Mouse (Mus musculus): ENCODE results near the gene Hist1h2ae.
"Not testable (repeated sequence)": the region's sequence is repeated elsewhere in the genome, so short reads cannot be mapped to it uniquely, and the experiment has no call there.

The Hist1h2ae gene

DNA sequence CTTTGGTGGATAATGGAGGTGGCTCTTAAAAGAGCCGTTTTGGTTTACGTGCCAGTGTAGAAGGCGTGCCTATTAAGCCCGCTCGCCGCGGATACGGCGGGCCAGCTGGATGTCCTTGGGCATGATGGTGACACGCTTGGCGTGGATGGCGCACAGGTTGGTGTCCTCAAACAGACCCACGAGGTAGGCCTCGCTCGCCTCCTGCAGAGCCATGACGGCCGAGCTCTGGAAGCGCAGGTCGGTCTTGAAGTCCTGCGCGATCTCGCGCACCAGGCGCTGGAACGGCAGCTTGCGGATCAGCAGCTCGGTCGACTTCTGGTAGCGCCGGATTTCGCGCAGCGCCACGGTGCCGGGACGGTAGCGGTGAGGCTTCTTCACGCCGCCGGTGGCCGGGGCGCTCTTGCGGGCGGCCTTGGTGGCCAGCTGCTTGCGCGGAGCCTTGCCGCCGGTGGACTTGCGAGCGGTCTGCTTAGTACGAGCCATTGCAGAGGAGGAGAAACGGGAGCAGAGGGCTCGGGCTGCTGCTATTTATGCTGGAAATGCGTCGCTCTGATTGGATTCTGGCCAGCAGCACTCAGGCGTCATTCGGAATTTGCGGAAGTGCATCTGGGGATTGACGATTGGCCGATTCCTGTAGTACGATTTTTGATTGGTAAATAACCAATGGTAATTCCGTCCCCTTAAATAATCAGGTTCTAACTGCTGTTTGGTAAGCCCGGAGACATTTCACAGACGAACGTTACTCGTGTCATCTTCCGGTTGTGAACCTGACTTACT, 8.9 kb downstream of the Hist1h2ae start, which contains the start of gene Hist1h3e:
Hist1h3e (minus strand) TSS at position 487 of the 777 bp plus-strand sequence.
- DNase-seq = peak; percentile 90

DNA sequence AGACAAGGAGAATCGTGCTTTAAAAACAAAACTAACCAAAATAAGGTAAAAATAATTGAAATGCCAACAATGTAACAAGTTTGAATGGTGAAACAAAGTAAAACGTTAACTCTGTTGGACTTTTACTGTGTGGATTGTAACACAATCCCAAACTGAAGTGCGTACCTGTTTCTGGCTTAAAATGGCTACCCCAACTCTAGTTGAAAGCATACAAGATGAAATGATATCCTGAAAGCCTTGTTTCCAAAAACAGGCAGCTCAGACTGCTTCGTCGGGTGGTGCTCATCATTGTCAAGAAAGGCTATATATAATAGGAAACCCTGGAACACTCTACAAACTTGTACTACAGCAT, 9.5 kb downstream of the Hist1h2ae start:
- DNase-seq = not testable (repeated sequence)

DNA sequence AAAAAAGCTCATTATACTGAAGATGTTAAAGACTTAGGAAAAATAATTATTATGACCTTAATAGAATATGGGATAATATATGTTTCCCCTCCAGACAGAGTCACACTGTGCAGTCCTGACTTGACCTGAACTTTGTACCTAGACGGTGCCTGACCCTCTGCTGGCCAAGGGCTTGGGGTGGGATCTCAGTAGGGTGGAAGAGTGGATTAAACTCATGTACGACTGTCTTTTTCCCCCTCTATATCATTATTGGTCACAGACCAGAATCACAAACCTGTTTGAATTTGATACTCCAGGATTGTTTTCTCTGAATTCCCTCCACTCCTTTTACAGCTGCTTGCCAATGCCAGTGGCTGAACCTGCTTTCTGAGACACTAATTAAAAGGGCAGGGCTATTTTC, 10.3 kb downstream of the Hist1h2ae start:
- not testable (repeated sequence) for DNase-seq

DNA sequence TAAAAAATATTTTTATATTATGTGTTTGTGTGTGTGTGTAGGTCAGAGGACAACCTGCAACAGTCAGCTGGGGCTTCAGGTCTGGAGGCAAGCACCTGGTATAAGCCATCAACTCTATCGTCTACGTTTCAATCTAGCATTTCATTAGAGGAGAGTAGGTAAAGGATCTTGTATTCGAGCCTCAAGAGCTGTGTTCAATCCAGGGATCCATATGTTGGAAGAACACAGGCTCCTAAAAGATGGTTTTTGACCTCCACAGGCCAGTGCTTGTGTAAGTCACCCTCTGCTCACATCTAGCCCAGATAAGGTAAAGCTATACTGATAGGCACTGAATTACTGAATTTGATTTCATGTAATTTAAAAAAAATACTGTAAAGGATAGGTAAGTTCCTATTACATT, 14.1 kb downstream of the Hist1h2ae start:
- no peak for DNase-seq

DNA sequence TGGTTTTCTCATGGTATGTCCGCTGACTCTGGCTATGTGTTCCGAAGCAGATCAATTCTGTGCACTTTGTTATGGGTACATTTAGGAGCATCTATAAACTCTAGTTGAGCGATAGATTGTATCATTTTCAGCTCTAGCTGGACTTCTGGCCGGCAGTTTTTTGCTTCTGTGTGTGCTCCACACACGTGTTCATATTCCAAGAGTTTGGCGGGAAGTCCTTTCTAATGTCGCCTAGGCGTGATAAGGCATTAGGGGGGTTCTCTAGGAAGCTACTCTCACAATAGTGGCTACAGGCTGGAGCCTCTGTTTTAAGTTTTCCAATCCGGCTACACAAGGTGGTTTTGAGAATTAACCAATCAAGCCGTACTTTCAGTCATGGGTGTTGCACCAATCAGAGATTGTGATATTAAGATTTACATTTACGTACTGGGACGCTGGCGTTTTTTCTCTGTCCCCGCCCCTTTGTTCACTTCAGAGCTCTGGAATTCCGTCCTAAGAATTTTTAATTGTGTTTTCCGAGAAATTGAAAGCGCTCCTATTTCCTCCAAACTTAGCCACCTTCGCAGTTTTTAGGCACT, 15.1 kb downstream of the Hist1h2ae start:
- peak; percentile 54 for DNase-seq

DNA sequence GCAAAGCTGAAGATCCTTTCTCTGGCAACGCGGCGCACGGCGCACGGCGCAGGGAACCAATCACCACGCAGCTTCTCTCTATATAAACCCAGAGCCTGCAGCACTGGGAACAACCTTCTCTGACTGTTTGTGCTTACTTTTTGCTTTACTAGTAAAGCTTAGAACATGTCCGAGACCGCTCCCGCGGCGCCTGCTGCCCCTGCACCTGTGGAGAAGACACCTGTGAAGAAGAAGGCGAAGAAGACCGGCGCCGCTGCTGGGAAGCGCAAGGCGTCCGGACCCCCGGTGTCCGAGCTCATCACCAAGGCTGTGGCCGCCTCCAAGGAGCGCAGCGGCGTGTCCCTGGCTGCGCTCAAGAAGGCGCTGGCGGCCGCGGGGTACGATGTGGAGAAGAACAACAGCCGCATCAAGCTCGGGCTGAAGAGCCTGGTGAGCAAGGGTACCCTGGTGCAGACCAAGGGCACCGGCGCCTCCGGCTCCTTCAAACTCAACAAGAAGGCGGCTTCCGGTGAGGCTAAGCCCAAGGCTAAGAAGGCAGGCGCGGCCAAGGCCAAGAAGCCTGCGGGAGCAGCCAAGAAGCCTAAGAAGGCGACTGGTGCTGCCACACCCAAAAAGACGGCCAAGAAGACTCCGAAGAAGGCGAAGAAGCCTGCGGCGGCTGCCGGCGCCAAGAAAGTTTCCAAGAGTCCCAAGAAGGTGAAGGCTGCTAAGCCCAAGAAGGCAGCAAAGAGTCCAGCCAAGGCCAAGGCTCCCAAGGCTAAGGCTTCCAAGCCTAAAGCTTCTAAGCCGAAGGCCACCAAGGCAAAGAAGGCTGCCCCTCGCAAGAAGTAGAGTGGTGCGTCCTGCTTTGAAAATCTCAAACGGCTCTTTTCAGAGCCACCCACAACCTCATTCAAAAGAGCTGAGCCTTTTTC, 15.8 kb downstream of the Hist1h2ae start:
- peak; percentile 65 for DNase-seq

DNA sequence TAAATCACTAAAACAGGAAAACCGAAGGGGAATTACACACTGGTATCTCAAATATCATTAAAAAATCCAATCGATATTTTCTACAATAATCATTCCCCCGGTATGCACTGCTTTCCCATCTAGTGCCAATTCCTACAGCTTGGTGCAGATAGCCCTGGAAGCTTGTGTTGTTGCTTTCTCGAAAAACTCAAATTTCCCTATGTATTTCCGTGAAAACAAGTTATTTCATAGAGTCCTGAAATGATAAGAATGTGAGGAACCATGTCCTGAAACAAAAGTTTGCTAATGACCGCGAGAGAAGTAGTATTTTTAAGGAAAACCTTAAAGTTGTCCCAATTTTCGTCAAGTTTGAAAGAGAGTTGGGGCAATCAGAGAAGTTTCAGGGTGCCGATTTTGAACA, 16.6 kb downstream of the Hist1h2ae start:
- no peak for DNase-seq

DNA sequence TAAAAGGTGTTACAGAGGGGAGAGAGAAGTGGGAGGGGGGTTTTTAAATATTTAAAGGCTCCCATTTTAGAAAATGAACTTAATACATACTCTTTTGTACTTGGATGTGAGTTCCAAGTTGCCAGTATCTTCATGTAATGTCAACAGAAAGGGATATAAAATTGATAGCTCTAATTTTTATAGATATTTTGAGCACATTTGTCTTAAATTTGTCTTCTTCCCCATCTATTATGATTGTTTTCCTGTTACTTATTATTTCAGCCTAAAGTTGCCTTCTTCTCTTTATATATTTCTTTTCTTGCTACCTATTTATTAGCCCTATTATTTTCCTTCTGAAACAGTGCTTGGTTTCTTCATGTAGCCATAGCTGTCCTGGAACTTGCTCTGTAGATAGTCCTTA, 18.1 kb downstream of the Hist1h2ae start, which contains the start of gene Hist1h1d:
Hist1h1d (plus strand) TSS at position 301 of the 400 bp plus-strand sequence.
- DNase-seq = no peak

DNA sequence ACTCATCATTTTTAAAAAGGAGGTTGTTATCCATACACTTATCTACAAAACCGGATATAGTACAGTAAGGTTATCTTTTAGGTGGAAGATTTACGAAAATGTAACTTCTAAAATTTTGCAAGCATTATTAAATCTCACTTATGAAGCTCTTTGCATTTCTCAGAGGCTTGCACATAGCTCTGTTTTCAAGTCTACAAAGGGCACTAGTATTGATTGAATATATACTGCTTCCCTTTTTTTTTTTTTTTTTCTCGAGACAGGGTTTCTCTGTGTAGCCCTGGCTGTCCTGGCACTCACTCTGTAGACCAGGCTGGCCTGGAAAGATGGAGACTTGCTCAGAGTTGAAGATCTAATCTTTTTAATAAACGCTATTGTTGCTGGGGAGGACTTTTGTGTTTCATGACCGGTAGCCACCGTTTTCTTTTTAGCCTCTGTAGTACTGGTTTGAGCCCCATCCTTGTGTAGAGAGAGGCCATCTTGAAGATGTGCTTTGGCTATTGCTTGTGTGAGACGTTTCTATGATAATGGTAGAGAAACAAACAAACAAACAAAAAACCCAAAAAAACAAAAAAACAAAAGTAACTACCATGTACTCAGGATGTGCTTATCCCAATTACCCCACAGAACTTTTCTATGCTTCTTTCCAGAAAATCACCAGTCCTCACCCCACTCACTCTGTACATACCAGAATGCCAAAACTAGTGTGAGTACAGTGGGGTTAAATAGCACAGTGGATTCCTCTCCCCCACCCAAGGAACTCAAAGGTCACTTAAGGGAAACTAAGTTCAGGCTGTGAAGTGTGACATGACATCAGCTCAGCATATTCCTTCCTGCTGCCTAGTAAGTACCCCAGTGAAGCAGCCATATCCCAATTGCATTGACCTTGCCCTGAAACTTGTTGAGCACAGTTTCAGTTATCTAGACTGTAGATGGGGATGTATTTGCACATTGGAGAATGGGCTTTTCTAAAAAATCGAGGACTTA, 18.8 kb downstream of the Hist1h2ae start:
- DNase-seq = no peak

DNA sequence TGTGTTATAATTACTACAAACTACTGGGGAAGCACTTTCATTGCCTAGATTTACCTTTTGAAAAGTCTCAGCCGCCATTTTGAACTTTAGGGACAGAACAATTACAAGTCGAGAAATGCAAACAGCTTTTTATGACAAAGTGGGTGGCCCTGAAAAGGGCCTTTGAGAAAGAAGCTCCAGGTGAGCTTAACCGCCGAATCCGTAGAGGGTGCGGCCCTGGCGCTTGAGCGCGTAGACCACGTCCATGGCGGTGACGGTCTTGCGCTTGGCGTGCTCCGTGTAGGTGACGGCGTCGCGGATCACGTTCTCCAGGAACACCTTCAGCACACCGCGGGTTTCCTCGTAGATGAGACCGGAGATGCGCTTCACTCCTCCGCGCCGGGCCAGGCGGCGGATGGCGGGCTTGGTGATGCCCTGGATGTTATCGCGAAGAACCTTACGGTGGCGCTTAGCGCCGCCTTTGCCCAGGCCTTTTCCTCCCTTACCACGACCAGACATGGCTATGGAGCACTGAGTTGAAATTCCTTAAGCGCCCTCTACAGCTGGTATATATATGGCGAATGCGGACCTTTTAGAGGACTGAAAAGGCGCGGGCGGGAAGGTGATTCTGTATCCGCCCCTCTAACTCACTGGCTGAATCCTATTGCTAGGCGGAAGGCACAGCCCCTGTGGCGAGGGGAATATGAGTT, 19.7 kb downstream of the Hist1h2ae start, which contains the start of gene Hist1h4f:
Hist1h4f (minus strand) TSS at position 503 of the 689 bp plus-strand sequence.
- DNase-seq = peak; percentile 86

DNA sequence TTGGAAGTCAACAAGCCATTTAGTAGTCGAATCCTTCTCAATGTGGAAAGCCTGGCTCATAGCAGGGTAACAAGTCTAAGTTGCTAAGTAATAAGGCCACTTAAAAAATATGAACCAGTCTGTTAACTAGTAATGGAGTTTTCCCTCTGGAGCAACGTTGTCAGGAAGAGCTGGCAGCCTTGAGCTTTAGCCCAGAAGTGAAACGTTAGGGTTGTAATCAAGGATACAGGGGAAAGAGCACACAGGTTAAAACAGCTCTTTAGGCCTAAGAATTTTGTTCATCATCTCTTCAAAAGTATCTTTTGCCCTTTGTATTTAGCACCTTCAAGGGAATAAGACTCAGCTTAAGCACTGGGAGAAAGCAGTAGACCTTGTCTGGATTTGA, 20.3 kb downstream of the Hist1h2ae start:
- no peak for DNase-seq

DNA sequence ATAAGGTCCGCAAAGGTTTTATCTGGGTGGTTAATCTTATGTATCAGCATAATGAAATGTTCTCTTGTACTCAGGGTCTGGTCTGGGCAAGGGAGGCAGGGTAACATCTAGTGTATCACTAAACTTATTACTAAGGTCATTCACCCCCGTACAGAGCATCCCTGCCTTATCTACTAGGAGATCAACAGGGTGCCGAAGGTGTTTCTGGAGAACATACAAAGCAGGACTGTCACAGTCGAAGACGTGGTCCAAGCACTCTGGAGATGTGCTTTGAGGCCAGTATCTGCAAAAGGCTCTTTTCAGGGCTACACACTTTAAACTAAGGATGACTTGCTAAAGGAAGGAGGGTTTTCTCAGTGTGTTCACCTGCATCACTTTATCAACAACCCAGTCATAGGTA, 24.3 kb downstream of the Hist1h2ae start:
- no peak for DNase-seq

DNA sequence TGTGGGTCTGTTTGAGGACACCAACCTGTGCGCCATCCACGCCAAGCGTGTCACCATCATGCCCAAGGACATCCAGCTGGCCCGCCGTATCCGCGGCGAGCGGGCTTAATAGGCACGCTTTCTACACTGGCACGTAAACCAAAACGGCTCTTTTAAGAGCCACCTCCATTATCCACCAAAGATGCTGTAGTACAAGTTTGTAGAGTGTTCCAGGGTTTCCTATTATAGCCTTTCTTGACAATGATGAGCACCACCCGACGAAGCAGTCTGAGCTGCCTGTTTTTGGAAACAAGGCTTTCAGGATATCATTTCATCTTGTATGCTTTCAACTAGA, 26.3 kb downstream of the Hist1h2ae start:
- not testable (repeated sequence) for DNase-seq

DNA sequence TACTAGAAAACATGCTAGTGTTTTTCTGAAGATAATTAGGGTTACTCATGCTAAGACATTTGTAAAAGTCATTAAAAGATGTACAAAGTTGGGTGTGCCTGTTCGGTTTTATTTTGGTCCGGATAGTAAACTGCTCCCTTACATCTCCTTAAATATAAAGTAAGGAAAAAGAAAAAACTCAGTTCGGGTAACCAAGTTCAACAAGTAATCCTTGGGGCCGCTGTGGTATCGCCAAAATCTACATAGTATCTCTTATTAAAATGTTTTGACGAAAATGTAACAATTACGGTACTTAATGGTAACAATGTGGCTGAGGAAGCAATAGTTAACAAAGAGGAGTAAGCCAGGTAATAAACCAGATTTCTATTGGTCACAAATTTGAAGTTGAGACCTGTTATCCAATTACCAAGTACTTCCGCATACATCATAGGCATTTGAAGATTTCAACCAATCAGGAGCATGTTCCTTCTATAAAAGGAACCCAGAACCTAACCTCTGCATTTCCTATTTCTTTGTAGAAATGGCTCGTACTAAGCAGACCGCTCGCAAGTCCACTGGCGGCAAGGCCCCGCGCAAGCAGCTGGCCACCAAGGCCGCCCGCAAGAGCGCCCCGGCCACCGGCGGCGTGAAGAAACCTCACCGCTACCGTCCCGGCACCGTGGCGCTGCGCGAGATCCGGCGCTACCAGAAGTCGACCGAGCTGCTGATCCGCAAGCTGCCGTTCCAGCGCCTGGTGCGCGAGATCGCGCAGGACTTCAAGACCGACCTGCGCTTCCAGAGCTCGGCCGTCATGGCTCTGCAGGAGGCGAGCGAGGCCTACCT, 26.8 kb downstream of the Hist1h2ae start, which contains the start of gene Hist1h3f:
Hist1h3f (plus strand) TSS at position 88 of the 822 bp plus-strand sequence.
- peak; percentile 68 for DNase-seq

DNA sequence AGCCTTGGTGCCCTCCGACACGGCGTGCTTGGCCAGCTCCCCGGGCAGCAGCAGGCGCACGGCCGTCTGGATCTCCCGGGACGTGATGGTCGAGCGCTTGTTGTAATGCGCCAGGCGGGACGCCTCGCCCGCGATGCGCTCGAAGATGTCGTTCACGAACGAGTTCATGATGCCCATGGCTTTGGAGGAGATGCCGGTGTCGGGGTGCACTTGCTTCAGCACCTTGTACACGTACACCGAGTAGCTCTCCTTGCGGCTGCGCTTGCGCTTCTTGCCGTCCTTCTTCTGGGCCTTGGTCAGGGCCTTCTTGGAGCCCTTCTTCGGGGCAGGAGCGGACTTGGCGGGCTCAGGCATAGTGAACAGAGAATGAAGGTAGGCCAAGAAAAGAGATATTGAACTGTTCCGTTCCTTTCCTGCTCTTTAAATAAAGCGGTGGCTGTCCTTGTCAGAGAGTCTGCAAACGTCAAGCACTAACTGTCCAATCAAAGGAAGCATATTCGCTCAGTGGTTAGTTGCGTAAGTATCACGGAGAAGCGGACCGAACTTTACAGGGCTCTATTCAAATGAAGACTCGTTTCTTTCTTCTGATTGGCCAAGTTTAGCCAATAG, 27.9 kb downstream of the Hist1h2ae start, which contains the start of gene Hist1h2bh:
Hist1h2bh (minus strand) TSS at position 394 of the 609 bp plus-strand sequence.
- DNase-seq = not testable (repeated sequence)

DNA sequence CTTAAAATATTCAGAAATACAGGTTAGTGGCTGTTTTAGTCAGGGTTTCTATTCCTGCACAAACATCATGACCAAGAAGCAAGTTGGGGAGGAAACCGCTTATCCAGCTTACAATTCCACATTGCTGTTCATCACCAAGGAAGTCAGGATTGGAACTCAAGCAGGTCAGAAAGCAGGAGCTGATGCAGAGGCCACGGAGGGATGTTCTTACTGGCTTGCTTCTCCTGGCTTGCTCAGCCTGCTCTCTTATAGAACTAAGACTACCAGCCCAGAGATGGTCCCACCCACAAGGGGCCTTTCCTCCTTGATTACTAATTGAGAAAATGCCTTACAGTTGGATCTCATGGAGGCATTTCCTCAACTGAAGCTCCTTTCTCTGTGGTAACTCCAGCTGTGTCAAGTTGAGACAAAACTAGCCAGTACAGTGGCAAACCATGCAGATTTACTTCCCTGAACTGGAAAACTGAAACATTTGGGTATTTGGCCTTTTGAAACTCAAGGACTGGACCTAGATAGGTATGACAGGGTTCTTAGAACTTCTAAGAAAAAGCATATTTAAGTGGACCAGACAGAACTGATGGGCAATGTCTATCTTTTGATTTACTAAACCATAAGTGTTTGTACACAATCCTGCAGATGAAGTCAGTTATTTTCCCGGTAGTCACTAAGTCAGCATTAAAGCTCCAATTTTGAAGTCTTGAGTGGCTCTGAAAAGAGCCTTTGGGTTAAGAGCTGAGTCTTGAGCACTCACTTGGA, 28.6 kb downstream of the Hist1h2ae start:
- not testable (repeated sequence) for DNase-seq

DNA sequence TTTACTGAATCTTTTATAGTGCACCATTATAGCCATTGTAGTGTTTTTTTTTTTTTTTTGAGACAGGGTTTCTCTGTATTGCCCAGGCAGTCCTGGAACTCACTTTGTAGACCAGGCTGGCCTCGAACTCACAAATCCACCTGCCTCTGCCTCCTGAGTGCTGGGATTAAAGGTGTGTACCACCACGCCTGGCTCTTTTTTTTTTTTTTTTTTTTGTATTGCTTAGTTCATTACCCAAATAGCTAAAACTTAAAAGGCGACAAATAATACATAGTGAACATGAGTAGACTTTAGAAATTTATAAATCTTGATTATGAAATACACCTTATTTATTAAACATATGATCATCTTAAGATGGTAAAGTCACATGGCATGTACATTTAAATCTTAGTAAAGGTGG, 29.5 kb downstream of the Hist1h2ae start:
- DNase-seq = no peak

DNA sequence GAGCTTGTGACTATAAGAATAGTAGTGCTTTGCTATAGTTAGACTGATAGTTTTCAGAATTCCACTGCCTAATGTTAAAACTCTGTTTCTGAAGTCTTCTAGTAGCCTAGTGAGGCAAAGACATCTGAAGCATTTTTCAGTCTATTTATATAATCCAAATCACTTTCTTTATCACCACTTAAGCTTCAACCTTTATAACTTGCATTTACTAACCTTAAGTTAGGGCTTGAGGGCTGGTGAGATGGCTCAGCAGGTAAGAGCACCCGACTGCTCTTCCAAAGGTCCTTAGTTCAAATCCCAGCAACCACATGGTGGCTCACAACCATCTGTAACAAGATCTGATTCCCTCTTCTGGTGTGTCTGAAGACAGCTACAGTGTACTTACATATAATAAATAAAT, 31.2 kb downstream of the Hist1h2ae start:
- DNase-seq = not testable (repeated sequence)

DNA sequence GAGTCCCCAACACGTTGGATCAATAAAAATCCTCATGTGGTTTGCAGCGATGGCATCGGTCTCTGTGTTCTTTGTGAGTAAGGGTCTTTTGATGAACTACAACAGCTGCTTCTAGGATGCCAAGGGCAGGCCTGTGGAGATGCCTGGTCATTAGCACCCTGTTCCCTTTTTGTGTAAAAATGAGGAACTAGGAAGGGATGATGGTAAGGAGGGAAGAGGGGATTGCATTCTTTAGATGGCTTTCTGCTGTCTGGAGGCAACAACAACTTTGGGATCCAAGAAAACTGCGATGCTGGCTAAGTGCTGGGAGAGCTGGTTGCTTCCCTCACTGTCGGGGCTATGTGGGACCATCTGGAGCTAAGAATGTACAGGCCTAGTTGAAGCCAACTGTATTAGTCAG, 32.8 kb downstream of the Hist1h2ae start:
- no peak for DNase-seq
